Mouse (Mus musculus) A20 (cell line): ENCODE results near the gene Zbtb20.

Experiments used
- DNase-seq: peaks from one replicate; pipeline ENCODE4 v3.0.0-alpha.2; 2011; ENCODE audit warnings: low read depth, low spot score

Gene Zbtb20

GRCm38 (mm10) chr16:43482738-43483137 lies 607.1 kb downstream of the Zbtb20 start:
- DNase-seq, result no peak

GRCm38 (mm10) chr16:43484400-43484799 lies 608.7 kb downstream of the Zbtb20 start:
- DNase-seq, result no peak

DNA sequence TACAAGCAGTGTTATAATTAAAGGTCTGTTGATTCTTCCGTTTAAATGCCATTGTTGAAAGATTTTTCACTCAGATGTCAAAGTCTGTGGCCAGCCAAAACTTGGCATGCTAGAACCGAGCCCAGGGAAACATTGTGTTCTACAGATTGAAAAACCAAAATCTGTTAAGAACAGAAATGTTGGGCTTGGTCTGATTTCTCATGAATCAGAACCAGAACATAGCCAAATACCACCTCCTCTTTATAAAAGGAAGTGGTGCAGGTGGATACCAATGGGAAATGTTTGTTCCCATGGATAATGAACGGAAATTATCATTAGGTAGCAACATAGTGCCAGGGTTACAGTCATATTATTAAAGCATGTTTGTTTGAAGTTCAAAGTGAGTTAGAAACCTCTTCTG lies 613.7 kb downstream of the Zbtb20 start:
- no peak for DNase-seq

GRCm38 (mm10) chr16:43489984-43490383 lies 614.3 kb downstream of the Zbtb20 start:
- no peak for DNase-seq

- peak; percentile 65 for DNase-seq
These were observed 617.2 kb downstream of the Zbtb20 start for GRCm38 (mm10) chr16:43492863-43493262.

DNA sequence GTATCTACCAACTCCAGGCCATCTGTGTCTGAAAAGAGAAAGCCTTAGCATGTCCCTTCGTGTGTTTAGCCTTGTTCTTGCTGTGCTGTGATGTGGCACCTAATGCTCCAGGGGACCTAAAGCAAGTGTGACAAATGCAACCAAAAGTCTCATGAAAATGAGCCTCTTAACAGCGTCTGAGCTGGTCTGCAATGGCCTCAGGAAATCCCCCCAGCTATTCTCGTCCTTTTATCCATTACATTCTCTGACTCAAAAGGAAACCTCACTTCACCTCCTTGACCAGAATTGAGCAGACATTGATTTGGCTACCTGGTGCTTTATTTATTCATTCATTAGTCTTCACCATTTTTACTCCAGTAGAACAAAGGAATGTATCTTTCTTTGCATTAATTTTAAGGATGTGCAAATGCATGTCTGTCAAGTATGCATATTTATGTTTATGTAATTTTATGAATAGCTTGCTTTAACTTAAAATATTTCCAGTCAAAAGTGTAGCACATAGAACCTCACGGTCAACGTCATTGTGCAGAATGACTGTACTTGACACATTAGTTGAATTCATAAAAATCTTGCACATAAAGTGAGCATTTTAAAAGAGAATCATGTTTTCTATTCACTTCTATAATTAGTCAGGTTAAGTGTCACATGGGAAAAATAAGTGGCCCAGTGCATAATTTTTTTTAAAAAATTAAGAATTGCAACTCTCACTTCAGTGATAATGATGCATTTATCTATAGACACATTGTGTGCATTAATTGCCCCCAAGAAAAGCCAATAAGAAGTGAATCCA lies 618.1 kb downstream of the Zbtb20 start:
- peak; percentile 77 for DNase-seq

- no peak for DNase-seq
These were observed 619.6 kb downstream of the Zbtb20 start for GRCm38 (mm10) chr16:43495175-43495818.

GRCm38 (mm10) chr16:43497093-43497492 lies 621.4 kb downstream of the Zbtb20 start:
- no peak for DNase-seq

GRCm38 (mm10) chr16:43500132-43500853 lies 624.6 kb downstream of the Zbtb20 start:
- DNase-seq, result peak; percentile 64

DNA sequence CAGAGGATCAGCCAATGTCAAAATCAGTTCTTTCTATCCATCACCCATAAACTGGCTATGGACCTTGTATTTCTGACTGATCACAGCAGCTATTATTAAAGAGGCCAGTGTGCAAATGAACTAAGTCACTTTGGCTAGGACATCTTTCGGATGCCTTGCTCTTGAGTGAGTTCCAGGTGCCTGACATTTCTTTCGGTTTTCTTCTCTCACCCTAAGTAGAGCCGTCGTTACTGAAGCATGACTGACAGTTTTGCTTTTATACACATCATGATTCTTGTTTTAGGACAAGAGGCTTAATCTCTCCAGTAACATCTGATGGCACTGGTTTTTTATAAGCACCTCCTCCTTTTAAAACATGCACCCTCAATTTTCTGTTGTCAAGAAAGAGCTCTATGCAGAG lies 625.6 kb downstream of the Zbtb20 start:
- peak; percentile 92 for DNase-seq

GRCm38 (mm10) chr16:43502339-43503009 lies 626.8 kb downstream of the Zbtb20 start:
- peak; percentile 65 for DNase-seq

GRCm38 (mm10) chr16:43503010-43503635 lies 627.4 kb downstream of the Zbtb20 start:
- DNase-seq, result peak; percentile 82

GRCm38 (mm10) chr16:43503636-43504010 lies 627.9 kb downstream of the Zbtb20 start:
- no peak for DNase-seq

GRCm38 (mm10) chr16:43504151-43504550 lies 628.5 kb downstream of the Zbtb20 start:
- DNase-seq, result peak; percentile 65

GRCm38 (mm10) chr16:43504556-43504955 lies 628.9 kb downstream of the Zbtb20 start:
- DNase-seq, result peak; percentile 61

- peak; percentile 86 for DNase-seq
These were observed 629.8 kb downstream of the Zbtb20 start for GRCm38 (mm10) chr16:43505314-43505950.

DNA sequence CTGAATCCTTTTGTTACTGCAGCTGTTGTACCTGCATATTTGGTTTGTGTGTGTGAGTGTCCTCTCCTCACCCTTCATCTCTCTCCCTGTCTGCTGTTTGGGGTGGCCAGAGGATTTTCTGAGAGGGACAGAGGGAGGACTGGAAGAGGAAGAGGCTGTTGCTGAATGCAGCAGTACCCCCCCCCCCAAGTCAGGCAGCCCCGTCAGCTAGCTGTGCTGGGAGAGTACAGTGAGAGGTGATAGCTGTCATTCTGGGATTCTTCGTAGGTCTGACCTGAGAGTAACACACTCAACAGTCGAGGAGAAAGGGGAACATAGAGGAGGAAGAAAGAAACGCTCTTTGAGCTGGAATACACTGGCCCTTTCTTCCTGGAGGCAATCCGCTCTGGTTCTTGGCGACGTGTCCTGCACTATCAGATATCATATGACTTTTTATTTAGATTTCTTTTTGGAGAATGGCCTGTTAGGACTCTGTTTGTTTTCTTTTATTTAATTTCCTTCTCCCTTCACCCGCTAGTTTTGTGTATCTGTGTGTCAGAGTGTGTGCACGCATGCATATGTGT lies 630.6 kb downstream of the Zbtb20 start:
- DNase-seq, result peak; percentile 86

GRCm38 (mm10) chr16:43506771-43507405 lies 631.2 kb downstream of the Zbtb20 start:
- peak; percentile 94 for DNase-seq

GRCm38 (mm10) chr16:43508166-43508998 lies 632.7 kb downstream of the Zbtb20 start:
- DNase-seq, result peak; percentile 86
